Mouse (Mus musculus) gastrocnemius, postnatal 14 days (tissue): ENCODE measurements around the gene 4921524J17Rik. TPM values are rescaled to one million over a fixed set of nuclear protein-coding genes. Genes with fewer than 3 reads are reported as not detected.

Experiments
- DNase-seq: peaks from one replicate; pipeline ENCODE4 v3.0.0; 2021; ENCODE audit warnings: mixed read lengths
- intact Hi-C: fragments of 180-260 bp; cut with DNase I; formaldehyde crosslinking; loops from one replicate; pipeline ENCODE4 v1.15.1; 2025; ENCODE audit warnings: low total_unique reads
- total RNA-seq, 2 experiments: library from RNA; stranded (reverse); gene quantifications; 2 replicates each; pipeline ENCODE4 v1.2.3; 2021

Gene 4921524J17Rik
- total RNA-seq, 2 experiments from 2014 or later, result 12.5 to 12.8 TPM

DNA sequence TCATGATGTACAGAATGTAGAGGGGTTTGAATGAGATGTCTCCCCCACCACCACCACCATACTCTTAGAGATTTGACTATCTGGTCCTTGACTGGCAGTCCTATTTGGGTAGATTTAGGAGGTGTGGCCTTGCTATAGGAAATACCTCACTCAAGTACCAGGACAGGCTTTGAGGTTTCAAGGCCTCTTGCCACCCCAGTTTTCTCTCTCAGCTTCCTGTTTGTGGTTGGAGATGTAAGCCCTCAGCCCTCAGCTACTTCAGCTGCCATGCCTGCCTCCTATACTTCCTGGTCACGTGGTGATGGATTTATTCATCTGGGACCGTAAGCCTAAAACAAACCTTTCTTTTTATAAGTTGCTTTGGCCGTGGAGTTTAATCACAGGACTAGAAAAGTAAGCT, 17.7 kb upstream of the 4921524J17Rik start:
- intact Hi-C loops, result loop anchor here (5.0 kb wide), 1 partner anchor 212 kb away; no protein-coding TSS in a partner anchor
- no peak for DNase-seq

- no peak for DNase-seq
- intact Hi-C loops, result no loop called here
Measured at GRCm38 (mm10) chr8:85445936-85446685, 13.5 kb upstream of the 4921524J17Rik start.

GRCm38 (mm10) chr8:85444092-85444491, 11.5 kb upstream of the 4921524J17Rik start:
- intact Hi-C loops, result no loop called here
- no peak for DNase-seq

- intact Hi-C loops, result no loop called here
Measured at GRCm38 (mm10) chr8:85441564-85441963, 8.9 kb upstream of the 4921524J17Rik start.

DNA sequence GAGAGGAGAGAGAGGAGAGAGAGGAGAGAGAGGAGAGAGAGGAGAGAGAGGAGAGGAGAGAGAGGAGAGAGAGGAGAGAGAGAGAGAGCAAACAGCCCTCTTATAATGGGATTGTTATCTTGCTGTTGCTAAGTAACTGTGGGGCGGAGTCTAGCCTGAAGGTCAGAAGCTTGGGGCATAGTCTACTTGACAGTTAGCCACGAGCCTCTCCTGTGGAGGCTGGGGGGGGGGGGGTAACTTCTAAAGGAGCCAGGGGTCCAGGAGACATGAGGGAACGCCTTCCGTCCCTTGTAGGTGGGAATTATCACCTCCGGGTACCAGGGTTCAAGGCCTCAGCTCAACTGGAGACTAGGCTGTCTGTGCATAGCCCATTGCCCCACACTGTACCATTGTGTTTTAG, 3.1 kb upstream of the 4921524J17Rik start:
- intact Hi-C loops, result no loop called here

More at GRCm38 (mm10) chr8:85441564-85441963, 8.9 kb upstream of the 4921524J17Rik start:
- no peak for DNase-seq

GRCm38 (mm10) chr8:85434817-85435216, 2.2 kb upstream of the 4921524J17Rik start:
- intact Hi-C loops, result no loop called here
- no peak for DNase-seq

More for the DNA sequence above, 3.1 kb upstream of the 4921524J17Rik start:
- DNase-seq, result no peak

GRCm38 (mm10) chr8:85433017-85433393, 372 bp upstream of the 4921524J17Rik start:
- no peak for DNase-seq
- intact Hi-C loops, result no loop called here

DNA sequence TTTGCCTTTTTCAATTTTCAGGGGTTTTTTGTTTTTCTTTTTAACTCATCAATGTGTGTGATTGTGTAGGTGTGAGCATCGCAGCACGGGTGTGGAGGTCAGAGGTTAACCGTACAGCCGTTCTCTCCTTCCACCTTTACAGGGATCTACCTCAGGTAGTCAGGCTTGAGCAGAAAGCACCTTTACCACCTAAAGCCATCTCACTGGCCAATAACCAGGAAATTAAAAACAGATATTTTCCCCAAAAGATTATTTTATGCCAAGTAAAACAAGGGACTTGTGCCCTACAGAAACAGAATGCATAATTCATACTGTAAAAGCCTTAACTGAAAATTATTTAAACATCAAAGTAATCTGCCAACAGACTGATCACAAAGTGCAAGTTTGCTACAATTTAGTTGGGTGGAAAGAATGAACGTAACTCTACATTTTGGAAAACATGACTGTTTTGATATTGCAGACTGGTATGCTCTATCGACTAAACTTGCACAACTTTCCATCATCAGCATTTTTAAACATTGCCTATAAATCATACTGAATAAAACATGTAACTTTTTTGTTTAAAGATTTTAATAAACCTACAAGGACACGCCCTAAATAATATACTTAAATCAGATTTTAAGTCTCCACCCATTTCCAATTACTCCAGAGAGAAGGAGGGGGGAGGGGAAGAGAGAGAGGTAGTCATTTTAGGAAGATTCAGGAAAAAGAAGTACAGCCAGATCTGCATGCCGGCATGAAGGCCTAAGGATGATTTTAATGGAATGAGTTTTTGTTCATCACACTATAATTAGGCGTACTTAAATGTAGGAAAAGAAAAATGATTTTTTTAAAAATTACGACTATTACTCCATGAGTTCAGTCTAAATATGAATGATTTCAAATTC, 1.1 kb downstream of the 4921524J17Rik start:
- intact Hi-C loops, result no loop called here
- DNase-seq, result no peak

DNA sequence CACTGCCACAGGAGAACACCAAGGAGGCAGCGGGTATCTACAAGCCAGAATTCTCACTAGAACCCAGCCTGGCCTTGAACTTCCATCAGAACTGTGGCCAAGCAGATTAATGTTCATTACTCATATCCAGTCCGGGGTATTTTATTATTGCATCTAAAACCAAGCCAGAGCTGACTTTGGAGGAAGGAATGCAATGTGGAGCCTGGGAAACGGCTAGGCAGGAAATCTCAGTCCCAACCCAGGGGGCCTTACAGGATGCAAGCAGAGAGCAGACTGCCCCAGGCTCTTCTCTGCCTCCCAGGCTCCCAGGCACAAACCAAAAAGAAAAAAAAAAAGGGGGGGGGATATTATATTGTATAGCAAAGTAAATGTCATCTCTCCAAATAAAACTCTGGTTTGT, 1.8 kb downstream of the 4921524J17Rik start:
- DNase-seq, result peak; percentile 12
- intact Hi-C loops, result no loop called here

DNA sequence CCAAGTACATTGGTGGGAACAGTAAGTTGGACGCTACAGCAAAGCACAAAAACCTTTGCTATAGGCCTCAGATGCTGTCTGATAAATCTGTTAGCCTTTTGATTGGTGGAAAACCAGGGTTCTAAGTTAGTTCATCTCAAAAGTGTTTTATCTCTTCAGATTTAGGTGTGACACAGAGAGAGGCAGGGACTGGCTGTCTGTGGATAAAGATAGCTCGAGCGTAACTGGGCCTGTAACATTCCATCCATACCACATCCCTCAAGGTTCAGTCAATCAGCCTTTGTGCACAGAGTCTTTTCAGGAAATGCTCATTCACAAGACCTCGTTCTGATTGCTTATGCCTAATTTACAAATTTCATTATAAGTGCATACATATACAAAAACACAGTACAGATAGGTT, 3.4 kb downstream of the 4921524J17Rik start:
- no peak for DNase-seq
- intact Hi-C loops, result no loop called here

DNA sequence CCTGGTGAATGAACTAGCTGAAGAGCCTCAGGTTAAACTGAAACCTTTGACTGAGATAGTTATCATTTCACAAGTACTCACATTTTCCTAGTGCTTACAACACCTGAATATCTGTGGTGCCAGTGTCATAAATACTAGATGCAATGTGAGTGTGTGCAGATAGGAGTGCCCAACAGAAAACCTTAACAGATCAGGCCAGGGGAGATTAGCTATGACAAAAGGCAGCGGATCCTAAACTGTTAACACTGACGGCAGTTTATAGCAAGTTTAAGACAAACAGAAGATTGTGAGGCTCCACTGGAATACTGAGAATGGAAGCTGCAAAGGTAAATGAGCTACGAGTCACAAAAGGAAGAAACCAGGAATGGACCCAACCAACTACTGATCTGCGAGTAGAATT, 5.6 kb downstream of the 4921524J17Rik start:
- intact Hi-C loops, result no loop called here
- no peak for DNase-seq

GRCm38 (mm10) chr8:85421329-85421728, 11.3 kb downstream of the 4921524J17Rik start:
- intact Hi-C loops, result no loop called here
- DNase-seq, result no peak

DNA sequence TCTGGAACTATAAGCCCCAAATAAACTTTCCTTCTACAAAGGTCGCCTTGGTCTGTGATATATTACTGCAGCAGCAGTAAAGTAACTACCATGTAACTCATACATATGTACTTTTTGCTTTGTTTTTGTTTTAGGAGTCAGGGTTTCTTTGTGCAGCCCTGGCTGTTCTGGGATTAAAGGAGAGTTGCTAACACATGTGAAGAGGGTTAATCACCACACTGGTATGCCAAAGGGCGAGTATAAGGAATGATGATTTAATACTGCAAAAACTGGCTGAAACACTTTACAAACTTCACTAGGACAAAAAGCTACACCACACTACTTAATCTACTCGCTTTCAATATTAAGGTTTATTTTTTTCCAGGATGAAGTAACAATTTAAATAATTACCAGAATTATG, 24.1 kb downstream of the 4921524J17Rik start:
- no peak for DNase-seq
- intact Hi-C loops, result loop anchor here (10.0 kb wide), 1 partner anchor 94 kb away; no protein-coding TSS in a partner anchor

- intact Hi-C loops, result loop anchor here (10.0 kb wide), 1 partner anchor 93 kb away; no protein-coding TSS in a partner anchor
- no peak for DNase-seq
Measured at GRCm38 (mm10) chr8:85408053-85408505, 24.6 kb downstream of the 4921524J17Rik start.

DNA sequence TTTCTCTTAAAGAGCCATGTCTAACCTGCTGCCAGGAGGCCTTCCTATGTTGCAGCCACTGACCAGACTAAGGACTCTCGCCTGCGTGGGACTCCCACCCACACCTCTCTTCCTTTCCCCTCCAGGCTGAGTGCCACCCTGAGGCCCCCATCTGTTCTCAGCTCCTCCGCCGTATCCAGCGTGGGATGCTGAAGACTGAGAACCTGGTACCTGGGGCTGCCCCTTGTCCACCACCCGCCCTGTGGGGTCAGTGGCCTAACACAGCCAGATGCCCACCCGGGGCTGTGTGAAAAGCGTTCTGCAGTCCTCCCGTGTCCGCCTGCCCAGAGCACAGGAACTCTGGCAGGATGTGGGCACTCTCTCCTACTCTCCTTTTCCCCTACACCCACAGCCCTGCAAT, 26.7 kb downstream of the 4921524J17Rik start:
- no peak for DNase-seq
- intact Hi-C loops, result loop anchor here (10.0 kb wide), 1 partner anchor 91 kb away; no protein-coding TSS in a partner anchor

- DNase-seq, result no peak
- intact Hi-C loops, result loop anchor here (10.0 kb wide), 1 partner anchor 91 kb away; no protein-coding TSS in a partner anchor
Measured at GRCm38 (mm10) chr8:85405418-85405817, 27.2 kb downstream of the 4921524J17Rik start.

DNA sequence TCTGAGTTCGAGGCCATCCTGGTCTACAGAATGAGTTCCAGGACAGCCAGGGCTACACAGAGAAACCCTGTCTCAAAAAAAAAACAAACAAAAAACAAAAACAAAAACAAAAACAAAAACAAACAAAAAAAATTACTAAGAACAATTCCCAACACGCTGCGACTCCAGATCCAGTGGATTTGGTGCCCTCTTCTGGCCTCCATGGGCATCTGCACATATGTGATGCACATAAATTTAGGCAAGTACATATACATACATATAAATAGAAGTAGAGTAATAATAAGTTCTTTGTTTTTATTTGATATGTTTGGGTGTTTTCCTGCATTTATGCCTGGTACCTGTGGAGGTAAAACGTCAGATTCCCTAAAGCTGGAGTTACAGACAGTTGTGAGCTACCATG, 34.1 kb downstream of the 4921524J17Rik start:
- DNase-seq, result no peak
- intact Hi-C loops, result loop anchor here (10.0 kb wide), 1 partner anchor 314 kb away; the partner anchor contains the start of genes Man2b1, Wdr83 and Wdr83os

- peak; percentile 26 for DNase-seq
- intact Hi-C loops, result loop anchor here (10.0 kb wide), 1 partner anchor 313 kb away; the partner anchor contains the start of genes Man2b1, Wdr83 and Wdr83os
Measured at GRCm38 (mm10) chr8:85397508-85397907, 35.1 kb downstream of the 4921524J17Rik start.

- intact Hi-C loops, result loop anchor here (10.0 kb wide), 1 partner anchor 312 kb away; the partner anchor contains the start of genes Man2b1, Wdr83 and Wdr83os
- DNase-seq, result no peak
Measured at GRCm38 (mm10) chr8:85396432-85397079, 36.1 kb downstream of the 4921524J17Rik start.
